ENCODE assay signal across 14 mouse cellular contexts in genomic region chr14:79135441-79135840, GRCm38 (mm10).
DNase-seq lines count a peak whose midpoint lies in the region; ATAC-seq and TF ChIP-seq lines count a peak whose summit lies in the region.
"Had no signal": no experiment of that assay in that cellular context is flagged by ENCODE, and none has a peak within 500 bp of the region (broad histone marks: within the 10 kb centered on the region; RNA-seq: fewer than 3 reads in every experiment).

No protein-coding gene starts in this region.

- H3K4me2 ChIP-seq in forebrain, embryonic 16.5 days (ENCODE audit: low read length), result no peak overlapping the region
- H3K4me2 ChIP-seq in forebrain, embryonic 13.5 days, result no peak overlapping the region
- H3K4me2 ChIP-seq in limb, embryonic 12.5 days, result no peak overlapping the region
- no peak overlapping the region for H3K4me2 ChIP-seq in stomach, embryonic 14.5 days (replicated peaks; ENCODE audit: low read depth, low read length)
- no peak overlapping the region for H3K4me2 ChIP-seq in stomach, postnatal 0 days (replicated peaks; ENCODE audit: low read depth)
- H3K4me2 ChIP-seq: liver, embryonic 13.5 days had no signal

- no peak for TF ChIP-seq EP300 in stomach, postnatal 0 days (optimal IDR thresholded peaks at IDR 0.05)

- H3K4me1 ChIP-seq in forebrain, embryonic 16.5 days (replicated peaks; ENCODE audit: control insufficient read depth, insufficient read depth, low read length), result peaks cover 15% of the 10 kb centered on the region
- H3K4me1 ChIP-seq in forebrain, embryonic 13.5 days, result peaks cover 24% of the 10 kb centered on the region
- H3K4me1 ChIP-seq in limb, embryonic 12.5 days (replicated peaks), result peaks cover 45% of the 10 kb centered on the region
- H3K4me1 ChIP-seq in limb, embryonic 10.5 days, result peaks cover 34% of the 10 kb centered on the region
- peaks cover 15% of the 10 kb centered on the region for H3K4me1 ChIP-seq in stomach, embryonic 14.5 days (ENCODE audit: control insufficient read depth, insufficient read depth, low read length)
- no peaks in the 10 kb centered on the region for H3K4me1 ChIP-seq in stomach, postnatal 0 days (replicated peaks; ENCODE audit: control insufficient read depth, insufficient read depth)
- H3K4me1 ChIP-seq: liver, embryonic 13.5 days had no signal

- no peaks in the 10 kb centered on the region for H3K9me3 ChIP-seq in forebrain, embryonic 16.5 days (ENCODE audit: control insufficient read depth, low read length)
- no peaks in the 10 kb centered on the region for H3K9me3 ChIP-seq in forebrain, embryonic 13.5 days (replicated peaks)
- no peaks in the 10 kb centered on the region for H3K9me3 ChIP-seq in limb, embryonic 12.5 days
- no peaks in the 10 kb centered on the region for H3K9me3 ChIP-seq in limb, embryonic 10.5 days (replicated peaks)
- no peaks in the 10 kb centered on the region for H3K9me3 ChIP-seq in stomach, embryonic 14.5 days (ENCODE audit: control insufficient read depth, low read depth, low read length)
- H3K9me3 ChIP-seq in stomach, postnatal 0 days (ENCODE audit: control insufficient read depth, low read length), result no peaks in the 10 kb centered on the region
- H3K9me3 ChIP-seq: liver, embryonic 13.5 days had no signal

- H3K27ac ChIP-seq in forebrain, embryonic 16.5 days (ENCODE audit: low read length), result no peak overlapping the region
- H3K27ac ChIP-seq in forebrain, embryonic 13.5 days, result no peak overlapping the region
- H3K27ac ChIP-seq in limb, embryonic 12.5 days, result peak overlapping the region; percentile 62; the same call in 1 of the 2 replicates
- no peak overlapping the region; the same call in 1 of the 2 replicates for H3K27ac ChIP-seq in limb, embryonic 10.5 days
- peak overlapping the region; percentile 39; the same call in 1 of the 2 replicates for H3K27ac ChIP-seq in stomach, embryonic 14.5 days (ENCODE audit: low read length)
- no peak overlapping the region for H3K27ac ChIP-seq in stomach, postnatal 0 days (replicated peaks)
- H3K27ac ChIP-seq: heart, adult 2 months; liver, embryonic 13.5 days had no signal

- peak; percentile 66; the same call in 1 of the 2 replicates for ATAC-seq in forebrain, embryonic 16.5 days
- no peak for ATAC-seq in forebrain, embryonic 13.5 days
- ATAC-seq in limb, embryonic 12.5 days (ENCODE audit: insufficient number of reproducible peaks, insufficient read depth, low FRiP score, low TSS enrichment, low read depth), result no peak
- ATAC-seq in stomach, embryonic 14.5 days (ENCODE audit: insufficient number of reproducible peaks, insufficient read depth, low FRiP score, low read depth), result no peak
- no peak for ATAC-seq in stomach, postnatal 0 days (ENCODE audit: low FRiP score, low TSS enrichment)

- no peaks in the 10 kb centered on the region for H3K27me3 ChIP-seq in forebrain, embryonic 16.5 days (replicated peaks; ENCODE audit: control insufficient read depth, insufficient read depth, low read length)
- no peaks in the 10 kb centered on the region for H3K27me3 ChIP-seq in forebrain, embryonic 13.5 days
- H3K27me3 ChIP-seq in limb, embryonic 12.5 days, result peaks cover 3% of the 10 kb centered on the region; the same call in 1 of the 2 replicates
- no peaks in the 10 kb centered on the region for H3K27me3 ChIP-seq in limb, embryonic 10.5 days (ENCODE audit: low read depth, poor library complexity, severe bottlenecking)
- H3K27me3 ChIP-seq in stomach, embryonic 14.5 days (ENCODE audit: control insufficient read depth, insufficient read depth, low read length), result no peaks in the 10 kb centered on the region
- no peaks in the 10 kb centered on the region for H3K27me3 ChIP-seq in stomach, postnatal 0 days (ENCODE audit: control insufficient read depth, insufficient read depth, low read length)
- H3K27me3 ChIP-seq: liver, embryonic 13.5 days had no signal

- no peak for DNase-seq in limb, embryonic 10.5 days (ENCODE audit: low spot score)
- no peak for DNase-seq in stomach, postnatal 0 days (ENCODE audit: low spot score)
- no peak for DNase-seq in spleen, adult 12 weeks (ENCODE audit: low spot score)
- DNase-seq: adrenal gland, postnatal 25 days; B cell, adult 2 months; gastrocnemius, postnatal 10 days; heart, adult 2 months; liver, embryonic 13.5 days; thymus, adult 18-20 months; thymus, postnatal 4 days had no signal

- H3K36me3 ChIP-seq in forebrain, embryonic 16.5 days (ENCODE audit: control insufficient read depth, insufficient read depth), result no peaks in the 10 kb centered on the region
- H3K36me3 ChIP-seq in forebrain, embryonic 13.5 days (ENCODE audit: poor library complexity, severe bottlenecking), result no peaks in the 10 kb centered on the region
- H3K36me3 ChIP-seq in limb, embryonic 12.5 days, result no peaks in the 10 kb centered on the region
- H3K36me3 ChIP-seq in limb, embryonic 10.5 days, result no peaks in the 10 kb centered on the region
- no peaks in the 10 kb centered on the region for H3K36me3 ChIP-seq in stomach, embryonic 14.5 days (ENCODE audit: control insufficient read depth, insufficient read depth, low read length)
- no peaks in the 10 kb centered on the region for H3K36me3 ChIP-seq in stomach, postnatal 0 days (ENCODE audit: control insufficient read depth, insufficient read depth, low read length)
- H3K36me3 ChIP-seq: liver, embryonic 13.5 days had no signal

- 32% methylated on average over 7 of the region's 7 CpGs for WGBS in forebrain, embryonic 16.5 days
- WGBS in forebrain, embryonic 13.5 days, result 47% methylated on average over 7 of the region's 7 CpGs
- WGBS in limb, embryonic 12.5 days, result 66% methylated on average over 7 of the region's 7 CpGs
- 78% methylated on average over 7 of the region's 7 CpGs for WGBS in limb, embryonic 10.5 days
- WGBS in stomach, embryonic 14.5 days, result 65% methylated on average over 7 of the region's 7 CpGs
- WGBS in stomach, postnatal 0 days, result 70% methylated on average over 7 of the region's 7 CpGs

- no peak for TF ChIP-seq CTCF in stomach, postnatal 0 days (IDR thresholded peaks at IDR 0.05; ENCODE audit: low read depth)

- no peak overlapping the region for H3K9ac ChIP-seq in forebrain, embryonic 16.5 days (replicated peaks; ENCODE audit: low read depth, low read length)
- no peak overlapping the region for H3K9ac ChIP-seq in forebrain, embryonic 13.5 days
- H3K9ac ChIP-seq in limb, embryonic 12.5 days (replicated peaks), result no peak overlapping the region
- H3K9ac ChIP-seq in stomach, embryonic 14.5 days (replicated peaks; ENCODE audit: low read depth, low read length), result no peak overlapping the region
- H3K9ac ChIP-seq in stomach, postnatal 0 days (ENCODE audit: low read length), result no peak overlapping the region
- H3K9ac ChIP-seq: liver, embryonic 13.5 days had no signal

- no peak overlapping the region for H3K4me3 ChIP-seq in forebrain, embryonic 16.5 days (replicated peaks; ENCODE audit: low read length)
- no peak overlapping the region for H3K4me3 ChIP-seq in forebrain, embryonic 13.5 days
- H3K4me3 ChIP-seq in limb, embryonic 12.5 days (replicated peaks), result no peak overlapping the region
- no peak overlapping the region for H3K4me3 ChIP-seq in limb, embryonic 10.5 days
- H3K4me3 ChIP-seq in stomach, embryonic 14.5 days (ENCODE audit: low read depth, low read length), result no peak overlapping the region
- H3K4me3 ChIP-seq in stomach, postnatal 0 days (ENCODE audit: low read depth, low read length), result no peak overlapping the region
- H3K4me3 ChIP-seq: heart, adult 2 months; liver, embryonic 13.5 days had no signal

Comparison
In these comparisons a context has a peak if more than half of its experiments do, and no peak if none do; other contexts are left out.
1. H3K27ac ChIP-seq: peak in limb, embryonic 12.5 days (single experiment) and stomach, embryonic 14.5 days (single experiment); none in forebrain, embryonic 16.5 days (single experiment), forebrain, embryonic 13.5 days (single experiment), limb, embryonic 10.5 days (single experiment) and stomach, postnatal 0 days (single experiment).